Mouse (Mus musculus): ENCODE results near the gene Slc22a2.

- TF ChIP-seq TAL1 (IDR thresholded peaks at IDR 0.05; ENCODE audit: low read length) (no peak), GATA1 (IDR thresholded peaks at IDR 0.05; ENCODE audit: low read length) (no peak)
Observed at GRCm38 (mm10) chr17:12562215-12562614, 21.7 kb upstream of the Slc22a2 start.

All from erythroblast, embryonic 14.5 days (primary cell).